Mouse (Mus musculus): ENCODE data around the gene Ube2n.

DNA sequence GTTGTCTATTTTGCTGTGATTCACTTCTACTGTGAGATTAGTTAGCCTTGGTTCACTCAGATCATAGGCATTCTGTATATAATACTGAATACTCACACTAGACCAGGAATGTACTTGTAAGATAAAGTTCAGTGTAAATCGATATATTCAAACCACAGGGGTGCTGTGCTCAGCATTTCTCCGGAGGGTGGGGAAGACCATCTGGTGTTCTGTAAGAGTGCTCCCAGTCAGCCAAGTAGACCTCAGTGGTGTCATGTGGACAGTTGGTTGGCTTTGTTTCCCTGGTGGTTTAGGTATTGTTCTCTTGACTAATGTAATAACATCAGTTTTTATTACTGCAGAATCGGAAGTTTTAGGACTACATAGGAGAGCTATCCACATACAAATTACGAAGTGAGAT is 30.1 kb downstream of the Ube2n start:
- TF ChIP-seq POLR2A (IDR thresholded peaks at IDR 0.05; ENCODE audit: insufficient read depth, low read length) (no peak), CTCF (IDR thresholded peaks at IDR 0.05; ENCODE audit: low read depth, low read length) (no peak)

All from ES-Bruce4 (cell line).